Mouse (Mus musculus): ENCODE measurements at regions not wholly inside any gene's neighbourhood (a gene's known extent, or its start where the extent isn't known, plus 50 kb on each side); places are given as distances from the start of the nearest gene placed in this dataset.

GRCm38 (mm10) chr7:89088141-89088540 lies 315.9 kb downstream of the Tmem135 start:
- TF ChIP-seq CTCF (conservative IDR thresholded peaks at IDR 0.05; ENCODE audit: insufficient read depth, insufficient read length, low read depth, low read length) (no peak), POLR2A (IDR thresholded peaks at IDR 0.05; ENCODE audit: low read depth, low read length) (no peak)
